ENCODE assay signal across 21 mouse cellular contexts in genomic region chr10:125673637-125674036, GRCm38 (mm10).
A peak's percentile ranks its signal among the peaks of the same experiment; 100 is the strongest.
DNase-seq lines count a peak whose midpoint lies in the region; ATAC-seq and TF ChIP-seq lines count a peak whose summit lies in the region.
"Had no signal": no experiment of that assay in that cellular context is flagged by ENCODE, and none has a peak within 500 bp of the region (broad histone marks: within the 10 kb centered on the region; RNA-seq: fewer than 3 reads in every experiment).

No protein-coding gene starts in this region.

- H3K4me2 ChIP-seq in intestine, embryonic 15.5 days (replicated peaks), result no peak overlapping the region
- no peak overlapping the region for H3K4me2 ChIP-seq in intestine, postnatal 0 days (replicated peaks; ENCODE audit: low read depth)
- no peak overlapping the region for H3K4me2 ChIP-seq in neural tube, embryonic 11.5 days (ENCODE audit: low read depth)
- H3K4me2 ChIP-seq in neural tube, embryonic 15.5 days, result no peak overlapping the region
- H3K4me2 ChIP-seq in intestine, embryonic 16.5 days (ENCODE audit: low read depth, low read length), result no peak overlapping the region
- H3K4me2 ChIP-seq: embryonic facial prominence, embryonic 12.5 days; liver, embryonic 11.5 days; midbrain, embryonic 12.5 days had no signal

- H3K4me3 ChIP-seq in intestine, embryonic 15.5 days (replicated peaks), result no peak overlapping the region
- no peak overlapping the region for H3K4me3 ChIP-seq in intestine, postnatal 0 days (ENCODE audit: low read depth, low read length)
- H3K4me3 ChIP-seq in neural tube, embryonic 11.5 days (ENCODE audit: low read depth, low read length), result no peak overlapping the region
- H3K4me3 ChIP-seq in neural tube, embryonic 15.5 days (replicated peaks), result no peak overlapping the region
- H3K4me3 ChIP-seq in intestine, embryonic 16.5 days (ENCODE audit: low read length), result no peak overlapping the region
- H3K4me3 ChIP-seq: embryonic facial prominence, embryonic 12.5 days; midbrain, embryonic 12.5 days had no signal

- DNase-seq in neural tube, embryonic 11.5 days (ENCODE audit: low spot score), result no peak
- no peak for DNase-seq in cerebellum, adult 8-10 months
- no peak for DNase-seq in heart, postnatal 10 days
- DNase-seq: adrenal gland, postnatal 36 days; B cell, adult 2 months; cerebellum, adult 9-11 months; gastrocnemius, postnatal 36 days; layer of hippocampus, postnatal 36 days; lung, adult 2 months; lung, postnatal 36 days; right cerebral cortex, adult 18-20 months had no signal

- peak; percentile 68; the same call in 1 of the 2 replicates for ATAC-seq in intestine, embryonic 15.5 days
- no peak for ATAC-seq in intestine, postnatal 0 days
- ATAC-seq in neural tube, embryonic 11.5 days (ENCODE audit: insufficient read depth, low FRiP score, low TSS enrichment), result 0 out of 2 replicates have a peak, but pooled peaks have one; percentile 41
- no peak for ATAC-seq in neural tube, embryonic 15.5 days (ENCODE audit: low FRiP score)
- ATAC-seq in intestine, embryonic 16.5 days, result 0 out of 2 replicates have a peak, but pooled peaks have one; percentile 52
- no peak for ATAC-seq in inflammation-experienced regulatory T-cells, adult 6 months
- ATAC-seq: hindbrain, embryonic 16.5 days; Patski had no signal

- no peak overlapping the region for H3K27ac ChIP-seq in intestine, embryonic 15.5 days
- H3K27ac ChIP-seq in intestine, postnatal 0 days (ENCODE audit: low read depth, low read length), result no peak overlapping the region
- H3K27ac ChIP-seq in neural tube, embryonic 11.5 days (ENCODE audit: low read depth, low read length), result no peak overlapping the region
- H3K27ac ChIP-seq in neural tube, embryonic 15.5 days (replicated peaks), result no peak overlapping the region
- H3K27ac ChIP-seq in intestine, embryonic 16.5 days (ENCODE audit: low read length), result no peak overlapping the region
- H3K27ac ChIP-seq: embryonic facial prominence, embryonic 12.5 days; midbrain, embryonic 12.5 days had no signal

- no peak overlapping the region for H3K9ac ChIP-seq in intestine, embryonic 15.5 days
- no peak overlapping the region for H3K9ac ChIP-seq in intestine, postnatal 0 days (ENCODE audit: low read depth, low read length)
- H3K9ac ChIP-seq in neural tube, embryonic 11.5 days (ENCODE audit: low read length), result no peak overlapping the region
- no peak overlapping the region for H3K9ac ChIP-seq in neural tube, embryonic 15.5 days (replicated peaks)
- no peak overlapping the region for H3K9ac ChIP-seq in intestine, embryonic 16.5 days (ENCODE audit: low read depth, low read length)
- H3K9ac ChIP-seq: embryonic facial prominence, embryonic 12.5 days; midbrain, embryonic 12.5 days had no signal

- no peaks in the 10 kb centered on the region for H3K36me3 ChIP-seq in intestine, embryonic 15.5 days
- H3K36me3 ChIP-seq in intestine, postnatal 0 days (ENCODE audit: control insufficient read depth, insufficient read depth), result no peaks in the 10 kb centered on the region
- no peaks in the 10 kb centered on the region for H3K36me3 ChIP-seq in neural tube, embryonic 11.5 days (ENCODE audit: control insufficient read depth, insufficient read depth, low read length)
- no peaks in the 10 kb centered on the region for H3K36me3 ChIP-seq in neural tube, embryonic 15.5 days
- no peaks in the 10 kb centered on the region for H3K36me3 ChIP-seq in intestine, embryonic 16.5 days (ENCODE audit: control insufficient read depth, insufficient read depth, low read length)
- H3K36me3 ChIP-seq: embryonic facial prominence, embryonic 12.5 days; midbrain, embryonic 12.5 days had no signal

- H3K9me3 ChIP-seq in intestine, embryonic 15.5 days, result no peaks in the 10 kb centered on the region
- H3K9me3 ChIP-seq in intestine, postnatal 0 days (ENCODE audit: control insufficient read depth), result no peaks in the 10 kb centered on the region
- no peaks in the 10 kb centered on the region for H3K9me3 ChIP-seq in neural tube, embryonic 11.5 days (ENCODE audit: control insufficient read depth, low read length)
- H3K9me3 ChIP-seq in neural tube, embryonic 15.5 days (replicated peaks), result no peaks in the 10 kb centered on the region
- no peaks in the 10 kb centered on the region for H3K9me3 ChIP-seq in intestine, embryonic 16.5 days (ENCODE audit: control insufficient read depth, low read length)
- H3K9me3 ChIP-seq: embryonic facial prominence, embryonic 12.5 days; midbrain, embryonic 12.5 days had no signal

- H3K27me3 ChIP-seq in intestine, embryonic 15.5 days (replicated peaks), result no peaks in the 10 kb centered on the region
- H3K27me3 ChIP-seq in intestine, postnatal 0 days (replicated peaks; ENCODE audit: control insufficient read depth, insufficient read depth, low read length), result no peaks in the 10 kb centered on the region
- no peaks in the 10 kb centered on the region for H3K27me3 ChIP-seq in neural tube, embryonic 11.5 days (ENCODE audit: control insufficient read depth, insufficient read depth, low read length)
- H3K27me3 ChIP-seq in neural tube, embryonic 15.5 days (replicated peaks), result no peaks in the 10 kb centered on the region
- H3K27me3 ChIP-seq in intestine, embryonic 16.5 days (replicated peaks; ENCODE audit: control insufficient read depth, insufficient read depth, low read length), result no peaks in the 10 kb centered on the region
- H3K27me3 ChIP-seq: embryonic facial prominence, embryonic 12.5 days; midbrain, embryonic 12.5 days had no signal

- no peaks in the 10 kb centered on the region for H3K4me1 ChIP-seq in intestine, embryonic 15.5 days (replicated peaks)
- H3K4me1 ChIP-seq in intestine, postnatal 0 days (replicated peaks; ENCODE audit: control insufficient read depth, insufficient read depth, low read length), result no peaks in the 10 kb centered on the region
- H3K4me1 ChIP-seq in neural tube, embryonic 11.5 days (ENCODE audit: control insufficient read depth, insufficient read depth, low read length), result no peaks in the 10 kb centered on the region
- H3K4me1 ChIP-seq in neural tube, embryonic 15.5 days, result no peaks in the 10 kb centered on the region
- H3K4me1 ChIP-seq in intestine, embryonic 16.5 days (ENCODE audit: control insufficient read depth, insufficient read depth, low read length), result peaks cover 4% of the 10 kb centered on the region; the same call in 1 of the 2 replicates
- H3K4me1 ChIP-seq: embryonic facial prominence, embryonic 12.5 days; midbrain, embryonic 12.5 days had no signal

- intact Hi-C loops in heart, postnatal 10 days (cut with DNase I), result no loop called here

- no peak for TF ChIP-seq CTCF in intestine, postnatal 0 days (IDR thresholded peaks at IDR 0.05; ENCODE audit: low read depth)

- 42% methylated on average over 11 of the region's 11 CpGs for WGBS in intestine, embryonic 15.5 days
- 38% methylated on average over 11 of the region's 11 CpGs for WGBS in intestine, postnatal 0 days
- 59% methylated on average over 11 of the region's 11 CpGs for WGBS in neural tube, embryonic 11.5 days
- WGBS in neural tube, embryonic 15.5 days, result 44% methylated on average over 11 of the region's 11 CpGs
- WGBS in intestine, embryonic 16.5 days, result 40% methylated on average over 11 of the region's 11 CpGs

Comparison
In these comparisons a context has a peak if more than half of its experiments do, and no peak if none do; other contexts are left out.
1. ATAC-seq: peak in intestine, embryonic 15.5 days (single experiment), neural tube, embryonic 11.5 days (single experiment) and intestine, embryonic 16.5 days (single experiment); none in intestine, postnatal 0 days (single experiment), neural tube, embryonic 15.5 days (single experiment) and inflammation-experienced regulatory T-cells, adult 6 months (single experiment).